Mouse (Mus musculus) testis, adult 2 months (tissue): ENCODE results near the gene Cisd3.

Experiments used
- CTCF ChIP-seq: fragments of 200-500 bp; IDR thresholded peaks from 2 replicates; pipeline ENCODE4 v1.5.1; 2012; ENCODE audit warnings: low read depth, mild to moderate bottlenecking, inconsistent platforms, low read length, moderate library complexity; ENCODE audit not compliant: control insufficient read depth, insufficient read depth, insufficient replicate concordance
- POLR2A ChIP-seq: fragments of 200-500 bp; IDR thresholded peaks from 2 replicates; pipeline ENCODE4 v1.6.1; 2012; ENCODE audit warnings: low read depth, mild to moderate bottlenecking, inconsistent platforms, low read length, moderate library complexity; ENCODE audit not compliant: control insufficient read depth

DNA sequence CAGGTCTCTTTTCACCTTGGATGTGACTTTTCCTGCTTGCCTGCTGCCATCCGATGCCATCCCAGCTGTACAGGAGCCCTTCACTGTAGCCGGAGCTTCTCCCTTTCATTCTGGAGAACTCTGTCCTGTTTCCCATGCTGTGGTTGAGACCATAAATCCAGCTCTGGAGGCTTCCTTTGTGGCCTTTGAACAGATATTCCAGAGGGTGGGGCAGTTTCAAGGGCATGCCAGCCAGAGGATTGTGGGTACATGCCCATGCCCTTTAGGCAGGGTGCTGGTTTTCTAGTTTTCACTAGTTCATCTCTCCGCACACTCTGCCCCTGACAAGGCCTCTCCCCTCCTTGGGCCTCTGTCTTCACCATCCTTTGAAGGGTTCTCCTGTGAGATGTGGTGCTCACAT, 1.4 kb downstream of the Cisd3 start:
- TF ChIP-seq CTCF (no peak), POLR2A (no peak)
